Mouse (Mus musculus) lung, embryonic 14.5 days (tissue): ENCODE measurements around the gene Tmem273. TPM values are rescaled to one million over a fixed set of nuclear protein-coding genes. Genes with fewer than 3 reads are reported as not detected.

Experiments used
- ATAC-seq: fragments of 200-750 bp; cut with Nextera tagmentation; 2 replicates; pipeline ENCODE4 v1.8.0; 2017; ENCODE audit warnings: mild to moderate bottlenecking, moderate TSS enrichment, moderate library complexity; ENCODE audit not compliant: insufficient read depth
- DNase-seq: peaks from one replicate; pipeline ENCODE4 v3.0.0-alpha.2; 2015
- H3K27ac ChIP-seq: fragments of 300-500 bp; sonication (generic); 2 replicates; pipeline ENCODE4 v1.5.1; 2014; ENCODE audit warnings: low read depth, mild to moderate bottlenecking, moderate library complexity
- H3K27me3 ChIP-seq: fragments of 300-500 bp; sonication (generic); 2 replicates; pipeline ENCODE4 v1.6.1; 2014; ENCODE audit warnings: low read length, control low read depth; ENCODE audit not compliant: insufficient read depth
- H3K36me3 ChIP-seq: fragments of 300-500 bp; sonication (generic); 2 replicates; pipeline ENCODE4 v1.6.1; 2014; ENCODE audit warnings: control low read depth; ENCODE audit not compliant: insufficient read depth
- H3K4me1 ChIP-seq: fragments of 300-500 bp; sonication (generic); 2 replicates; pipeline ENCODE4 v1.6.1; 2014; ENCODE audit warnings: antibody characterized with exemption, control low read depth; ENCODE audit not compliant: insufficient read depth
- H3K4me2 ChIP-seq: fragments of 300-500 bp; sonication (generic); 2 replicates; pipeline ENCODE4 v1.6.1; 2014; ENCODE audit warnings: mild to moderate bottlenecking
- H3K4me3 ChIP-seq: fragments of 300-500 bp; sonication (generic); 2 replicates; pipeline ENCODE4 v1.5.1; 2014; ENCODE audit warnings: low read depth, low read length
- H3K9ac ChIP-seq: fragments of 300-500 bp; sonication (generic); 2 replicates; pipeline ENCODE4 v1.6.1; 2014
- H3K9me3 ChIP-seq: fragments of 300-500 bp; sonication (generic); 2 replicates; pipeline ENCODE4 v1.6.1; 2016; ENCODE audit warnings: low read depth, low read length, control low read depth
- CTCF ChIP-seq: IDR thresholded peaks from 2 replicates; pipeline ENCODE4 v1.5.1; 2016; ENCODE audit warnings: antibody characterized with exemption, low read depth
- WGBS: fragments of 180-500 bp; shearing (Covaris S2); extraction: QIAGEN DNeasy Blood & Tissue Kit; methylation state at CpG from one replicate; pipeline ENCODE4 v1.1.7; 2014; 5-methylcytosine and 5-hydroxymethylcytosine counted together
- polyA plus RNA-seq: library from polyadenylated mRNA; unstranded; fragments of >200 nt; fragmentation: Nextera tagmentation; extraction: Ambion mirVana; gene quantifications from 2 replicates; pipeline ENCODE4 v1.2.1, GENCODE M21; 2014

Tmem273 gene
- polyA plus RNA-seq, 1 experiment from 2014 or later: 1.4 TPM

DNA sequence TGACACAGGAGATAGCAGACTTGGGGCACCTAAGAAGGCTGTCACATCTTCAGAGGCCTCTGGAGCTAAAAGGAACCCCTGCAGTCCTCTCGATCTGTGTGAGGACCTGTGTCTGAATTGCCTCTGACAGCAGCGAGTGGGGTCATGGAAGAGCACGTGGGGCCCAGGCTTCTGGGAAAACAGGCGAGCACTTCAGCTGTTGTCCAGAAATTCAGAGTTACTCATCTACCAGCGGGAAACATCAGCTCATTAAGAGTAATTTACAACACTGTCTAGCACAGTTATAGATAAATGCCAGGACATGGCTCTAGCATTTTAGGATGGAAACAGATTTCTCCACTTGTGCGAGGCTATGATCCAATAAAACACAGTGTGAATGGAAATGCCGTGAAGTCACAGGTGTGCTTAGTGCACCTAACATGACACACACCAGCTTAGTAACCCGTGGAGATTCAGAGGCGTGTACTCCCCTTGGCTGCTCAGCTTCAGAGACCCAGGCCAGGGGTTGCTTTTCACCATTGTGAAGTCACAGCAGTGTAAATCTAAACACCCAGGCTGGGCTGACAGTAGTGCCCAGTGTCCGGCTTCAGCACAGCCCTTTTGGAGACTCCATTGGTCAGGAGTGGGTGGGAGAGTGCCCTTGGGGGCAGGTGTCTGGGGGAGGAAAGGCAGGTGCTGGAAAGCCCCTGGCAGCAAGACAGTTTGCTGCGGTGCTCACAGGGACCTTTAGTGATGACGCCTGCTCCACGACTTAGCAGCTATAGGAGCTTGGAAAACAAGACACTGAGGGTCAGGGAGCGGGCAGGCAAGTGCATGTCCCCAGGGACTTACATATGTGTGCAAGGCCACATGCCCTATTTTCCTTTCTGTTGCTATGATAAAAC is 38.7 kb downstream of the Tmem273 start:
- peak; percentile 23 for DNase-seq
- 35% methylated on average over 14 of the region's 14 CpGs for WGBS
- H3K4me2 ChIP-seq: no peak overlapping the region
- no peak overlapping the region for H3K4me3 ChIP-seq
- H3K27me3 ChIP-seq: no peaks in the 10 kb centered on the region
- TF ChIP-seq CTCF: no peak
- H3K4me1 ChIP-seq: peaks cover 40% of the 10 kb centered on the region
- no peaks in the 10 kb centered on the region for H3K9me3 ChIP-seq
- H3K9ac ChIP-seq: no peak overlapping the region
- ATAC-seq: no peak
- peak overlapping the region; percentile 63; the same call in 1 of the 2 replicates for H3K27ac ChIP-seq
- H3K36me3 ChIP-seq: no peaks in the 10 kb centered on the region

DNA sequence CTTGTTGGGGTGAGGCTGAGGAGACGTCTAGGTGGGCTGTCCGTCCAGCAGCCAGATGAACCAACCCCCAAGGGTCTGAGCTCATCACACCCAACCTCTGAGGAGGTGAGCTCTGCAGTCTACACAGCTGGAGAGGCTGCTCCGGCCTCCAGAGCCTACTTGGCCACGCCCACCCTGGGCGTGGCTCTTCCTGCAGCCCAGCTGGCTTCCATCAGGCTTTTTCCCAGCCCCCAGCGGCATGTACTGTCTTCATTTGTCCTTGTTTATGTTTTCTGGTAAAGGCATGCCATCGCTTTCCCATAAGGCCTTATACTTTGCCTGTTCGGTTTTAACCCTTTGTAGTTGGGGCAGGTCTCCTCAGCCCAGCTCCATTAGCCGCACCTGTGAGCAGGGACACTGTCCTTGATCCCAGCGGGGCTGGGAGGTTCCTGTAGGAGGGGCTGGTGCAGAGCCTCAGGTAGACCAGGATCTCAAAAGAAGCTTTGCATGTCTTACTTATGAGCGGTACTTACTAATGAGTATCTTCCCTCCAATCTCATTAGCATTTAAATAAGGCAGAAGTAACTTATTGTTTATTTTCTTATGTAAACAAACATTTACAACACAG is 39.8 kb downstream of the Tmem273 start:
- no peaks in the 10 kb centered on the region for H3K36me3 ChIP-seq
- no peak overlapping the region for H3K4me3 ChIP-seq
- peaks cover 37% of the 10 kb centered on the region for H3K4me1 ChIP-seq
- no peak overlapping the region for H3K9ac ChIP-seq
- 4% methylated on average over 11 of the region's 11 CpGs for WGBS
- peak overlapping the region; percentile 63 for H3K27ac ChIP-seq
- no peak for TF ChIP-seq CTCF
- no peaks in the 10 kb centered on the region for H3K27me3 ChIP-seq
- ATAC-seq (peak; percentile 89), DNase-seq (peak; percentile 98)
- H3K9me3 ChIP-seq: no peaks in the 10 kb centered on the region
- peak overlapping the region; percentile 41 for H3K4me2 ChIP-seq

DNA sequence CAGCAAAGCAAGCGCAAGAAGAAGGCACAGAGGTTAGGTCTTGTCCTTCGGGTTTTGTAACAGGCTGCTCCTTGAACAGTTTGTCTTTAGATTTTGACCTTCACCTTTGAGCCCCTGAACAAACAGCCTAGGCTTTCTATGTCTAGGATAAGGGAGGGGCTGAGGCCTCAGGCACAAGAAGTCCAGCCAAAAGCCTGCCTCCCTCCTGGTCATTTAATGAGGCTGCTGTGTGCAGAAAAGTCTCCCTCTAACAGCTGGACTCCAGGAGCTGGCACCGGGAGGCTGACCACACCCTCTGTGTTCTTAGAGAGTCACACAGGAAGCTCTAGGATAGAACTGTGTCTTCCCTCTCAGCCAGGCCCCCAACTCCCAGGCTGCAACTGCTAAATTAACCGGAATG is 41.4 kb downstream of the Tmem273 start:
- peak overlapping the region; percentile 90 for H3K27ac ChIP-seq

DNA sequence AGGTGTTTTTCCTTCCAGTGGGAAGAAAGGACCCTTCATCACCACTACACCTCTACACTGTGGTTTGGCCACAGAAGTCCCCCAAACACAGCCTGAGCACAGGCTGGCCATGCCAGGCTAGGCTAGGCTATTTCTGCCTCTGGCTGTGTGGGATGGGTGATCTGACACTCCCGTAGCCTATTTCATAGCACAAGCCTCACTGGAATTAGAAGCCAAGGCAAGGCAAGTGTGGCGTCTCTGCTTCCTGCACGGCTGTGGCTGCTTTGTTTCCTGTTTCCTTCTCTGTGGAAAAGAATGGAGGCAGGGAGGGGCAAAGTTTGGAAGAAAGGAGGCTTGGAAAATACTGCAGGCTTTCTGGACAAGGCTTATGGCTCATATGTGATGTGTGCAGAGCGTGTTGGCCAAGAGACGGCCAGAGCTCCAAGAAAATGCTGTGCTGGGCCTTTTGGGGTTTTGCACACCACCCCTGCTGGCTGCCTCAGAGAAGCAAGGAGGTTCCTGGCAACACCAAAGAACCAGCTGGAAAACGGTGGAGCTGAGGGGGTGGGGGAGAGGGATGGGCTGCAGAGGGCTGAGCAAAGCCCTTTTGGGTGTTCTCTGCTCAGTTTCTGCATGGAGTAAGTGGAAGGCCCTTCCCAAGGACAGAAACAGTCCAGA is 42.4 kb downstream of the Tmem273 start:
- DNase-seq: peak; percentile 74
- Histone ChIP-seq H3K36me3 (no peaks in the 10 kb centered on the region), H3K27me3 (no peaks in the 10 kb centered on the region), H3K4me1 (peaks cover 41% of the 10 kb centered on the region), H3K27ac (peak overlapping the region; percentile 90), H3K9me3 (no peaks in the 10 kb centered on the region), H3K4me3 (no peak overlapping the region), H3K9ac (no peak overlapping the region), H3K4me2 (no peak overlapping the region)
- WGBS: 28% methylated on average over 6 of the region's 6 CpGs
- peak; percentile 31; the same call in 1 of the 2 replicates for TF ChIP-seq CTCF
- peak; percentile 28 for ATAC-seq

More for the DNA sequence above, 41.4 kb downstream of the Tmem273 start:
- no peak for TF ChIP-seq CTCF
- Histone ChIP-seq H3K4me3 (no peak overlapping the region), H3K4me2 (no peak overlapping the region), H3K4me1 (peaks cover 37% of the 10 kb centered on the region), H3K9me3 (no peaks in the 10 kb centered on the region), H3K27me3 (no peaks in the 10 kb centered on the region), H3K9ac (no peak overlapping the region), H3K36me3 (no peaks in the 10 kb centered on the region)
- DNase-seq: peak; percentile 67
- peak; percentile 29 for ATAC-seq
- WGBS: 31% methylated on average over 4 of the region's 4 CpGs

DNA sequence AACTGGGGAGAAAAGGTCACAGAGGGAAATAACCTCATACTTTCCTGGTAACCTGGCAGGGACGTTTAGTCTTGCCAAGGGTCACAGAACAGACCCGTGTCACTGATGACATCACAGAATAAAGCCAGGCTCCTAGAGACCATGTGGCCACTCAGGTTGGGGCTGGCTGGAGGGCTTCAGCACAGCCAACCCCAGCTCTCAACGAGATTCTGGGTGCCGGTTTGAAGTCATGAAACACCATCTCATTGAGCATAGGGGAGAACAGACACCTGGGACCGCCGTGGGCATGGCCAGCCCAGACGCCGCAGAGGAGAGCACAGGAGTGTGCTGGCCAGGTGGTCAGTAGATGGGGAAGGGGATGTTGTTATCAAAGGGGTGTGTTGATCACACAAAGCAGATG is 48.1 kb downstream of the Tmem273 start, which contains the start of gene Fam170b:
Gene Fam170b, plus strand, starts transcription at position 116 of the 400 bp plus-strand sequence.
- no peaks in the 10 kb centered on the region for H3K9me3 ChIP-seq
- no peaks in the 10 kb centered on the region for H3K27me3 ChIP-seq
- no peak for DNase-seq
- H3K4me2 ChIP-seq: no peak within 1 kb of the TSS
- H3K4me1 ChIP-seq: 0 out of 2 replicates have a peak, but pooled peaks cover 4% of the 10 kb centered on the region
- no peak for ATAC-seq
- no peak within 1 kb of the TSS for H3K9ac ChIP-seq
- 73% methylated on average over 8 of the region's 8 CpGs for WGBS
- no peak within 1 kb of the TSS for H3K27ac ChIP-seq
- no peaks in the 10 kb centered on the region for H3K36me3 ChIP-seq
- no peak for TF ChIP-seq CTCF
- no peak within 1 kb of the TSS for H3K4me3 ChIP-seq

DNA sequence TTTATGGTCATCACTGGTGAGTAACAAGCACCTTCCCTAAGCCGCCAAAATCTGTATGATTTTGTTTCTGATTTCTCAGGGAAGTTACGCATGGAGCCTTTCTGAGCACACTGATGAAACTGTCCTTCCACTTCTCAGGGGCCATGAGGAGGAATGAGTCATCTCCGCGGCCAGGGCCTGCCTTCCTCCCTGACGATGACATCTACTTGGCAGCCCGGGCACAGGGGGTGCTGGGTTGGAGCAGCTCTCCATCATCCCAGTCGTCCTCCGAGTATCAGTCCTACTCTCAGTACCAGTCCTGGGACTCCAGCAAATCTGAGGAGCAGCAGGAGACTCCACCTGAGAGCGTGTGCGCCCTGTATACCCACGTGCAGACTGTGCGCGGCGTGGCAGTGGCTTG is 49.4 kb downstream of the Tmem273 start:
- whole genome bisulfite sequencing: 74% methylated on average over 14 of the region's 14 CpGs
- Histone ChIP-seq H3K36me3 (no peaks in the 10 kb centered on the region), H3K9me3 (no peaks in the 10 kb centered on the region), H3K27ac (no peak overlapping the region), H3K9ac (no peak overlapping the region), H3K4me2 (no peak overlapping the region), H3K4me3 (no peak overlapping the region), H3K4me1 (0 out of 2 replicates have a peak, but pooled peaks cover 4% of the 10 kb centered on the region), H3K27me3 (no peaks in the 10 kb centered on the region)
- no peak for TF ChIP-seq CTCF
- no peak for ATAC-seq
- no peak for DNase-seq
